In genomic region chr13:116707621-116708455, GRCm38 (mm10) we compare ENCODE assay signal across 8 mouse cellular contexts.
DNase-seq lines count a peak whose midpoint lies in the region; ATAC-seq lines count a peak whose summit lies in the region.
"Had no signal": no experiment of that assay in that cellular context is flagged by ENCODE, and none has a peak within 500 bp of the region (broad histone marks: within the 10 kb centered on the region; RNA-seq: fewer than 3 reads in every experiment).

No protein-coding gene starts in this region.

- H3K27ac ChIP-seq in kidney, embryonic 16.5 days (ENCODE audit: low read length) = no peak overlapping the region
- peak overlapping the region; percentile 65 for H3K27ac ChIP-seq in embryonic facial prominence, embryonic 10.5 days (replicated peaks)
- peak overlapping the region; percentile 56 for H3K27ac ChIP-seq in forebrain, embryonic 15.5 days (replicated peaks)
- H3K27ac ChIP-seq in neural tube, embryonic 13.5 days (replicated peaks) = peak overlapping the region; percentile 75

- H3K4me2 ChIP-seq in kidney, embryonic 16.5 days (replicated peaks; ENCODE audit: low read depth, low read length) = no peak overlapping the region
- H3K4me2 ChIP-seq in forebrain, embryonic 15.5 days (replicated peaks) = peak overlapping the region; percentile 33
- H3K4me2 ChIP-seq in neural tube, embryonic 13.5 days = peak overlapping the region; percentile 40

- 4% methylated on average over 20 of the region's 20 CpGs for WGBS in kidney, embryonic 16.5 days
- 3% methylated on average over 20 of the region's 20 CpGs for WGBS in embryonic facial prominence, embryonic 10.5 days
- 5% methylated on average over 20 of the region's 20 CpGs for WGBS in forebrain, embryonic 15.5 days
- WGBS in neural tube, embryonic 13.5 days = 2% methylated on average over 20 of the region's 20 CpGs

- no peak for DNase-seq in kidney, postnatal 14 days
- DNase-seq in embryonic facial prominence, embryonic 10.5 days (ENCODE audit: low spot score) = peak; percentile 35
- no peak for DNase-seq in cerebellum, adult 11 months
- DNase-seq in frontal cortex, postnatal 36 days (ENCODE audit: low spot score in 2 of 2) = no peak
- DNase-seq: layer of hippocampus, adult 9-11 months had no signal

- no peaks in the 10 kb centered on the region for H3K9me3 ChIP-seq in kidney, embryonic 16.5 days (ENCODE audit: low read length)
- H3K9me3 ChIP-seq in embryonic facial prominence, embryonic 10.5 days = no peaks in the 10 kb centered on the region
- H3K9me3 ChIP-seq in forebrain, embryonic 15.5 days = no peaks in the 10 kb centered on the region
- no peaks in the 10 kb centered on the region for H3K9me3 ChIP-seq in neural tube, embryonic 13.5 days

- H3K9ac ChIP-seq in kidney, embryonic 16.5 days (replicated peaks; ENCODE audit: low read length) = no peak overlapping the region
- H3K9ac ChIP-seq in forebrain, embryonic 15.5 days (replicated peaks) = peak overlapping the region; percentile 23; the same call in 1 of the 2 replicates
- peak overlapping the region; percentile 35 for H3K9ac ChIP-seq in neural tube, embryonic 13.5 days

- peaks cover 19% of the 10 kb centered on the region for H3K4me1 ChIP-seq in kidney, embryonic 16.5 days (ENCODE audit: insufficient read depth, low read length)
- peaks cover 49% of the 10 kb centered on the region for H3K4me1 ChIP-seq in embryonic facial prominence, embryonic 10.5 days
- peaks cover 43% of the 10 kb centered on the region for H3K4me1 ChIP-seq in forebrain, embryonic 15.5 days
- H3K4me1 ChIP-seq in neural tube, embryonic 13.5 days (replicated peaks) = peaks cover 39% of the 10 kb centered on the region

- H3K36me3 ChIP-seq in kidney, embryonic 16.5 days (ENCODE audit: insufficient read depth, low read length) = no peaks in the 10 kb centered on the region
- no peaks in the 10 kb centered on the region for H3K36me3 ChIP-seq in embryonic facial prominence, embryonic 10.5 days (replicated peaks)
- H3K36me3 ChIP-seq in forebrain, embryonic 15.5 days = no peaks in the 10 kb centered on the region
- no peaks in the 10 kb centered on the region for H3K36me3 ChIP-seq in neural tube, embryonic 13.5 days

- peaks cover 85% of the 10 kb centered on the region for H3K27me3 ChIP-seq in kidney, embryonic 16.5 days (ENCODE audit: insufficient read depth, low read length)
- H3K27me3 ChIP-seq in embryonic facial prominence, embryonic 10.5 days (replicated peaks; ENCODE audit: low read depth, poor library complexity, severe bottlenecking) = peaks cover 98% of the 10 kb centered on the region
- H3K27me3 ChIP-seq in forebrain, embryonic 15.5 days = peaks cover 60% of the 10 kb centered on the region
- peaks cover 93% of the 10 kb centered on the region for H3K27me3 ChIP-seq in neural tube, embryonic 13.5 days

- ATAC-seq in kidney, embryonic 16.5 days (ENCODE audit: low FRiP score, low TSS enrichment) = no peak
- no peak for ATAC-seq in forebrain, embryonic 15.5 days (replicated peaks)
- ATAC-seq in neural tube, embryonic 13.5 days (ENCODE audit: low read depth) = no peak

- peak overlapping the region; percentile 13; the same call in 1 of the 2 replicates for H3K4me3 ChIP-seq in kidney, embryonic 16.5 days (ENCODE audit: low read length)
- peak overlapping the region; percentile 43 for H3K4me3 ChIP-seq in embryonic facial prominence, embryonic 10.5 days
- H3K4me3 ChIP-seq in forebrain, embryonic 15.5 days = peak overlapping the region; percentile 16
- peak overlapping the region; percentile 3 for H3K4me3 ChIP-seq in neural tube, embryonic 13.5 days
